Mouse (Mus musculus) adrenal gland, adult 8-10 months (tissue): ENCODE data around the gene 1110008L16Rik. TPM values are rescaled to one million over a fixed set of nuclear protein-coding genes. Genes with fewer than 3 reads are reported as not detected.
A peak's percentile ranks its signal among the peaks of the same experiment; 100 is the strongest.
"Not testable (repeated sequence)": the region's sequence is repeated elsewhere in the genome, so short reads cannot be mapped to it uniquely, and the experiment has no call there.

Experiments
- DNase-seq: peaks from one replicate; pipeline ENCODE4 v3.0.0; 2022
- total RNA-seq, 4 experiments: library from RNA; stranded (reverse); gene quantifications; 2 replicates each; pipeline ENCODE4 v1.2.4; 2022

1110008L16Rik gene
- total RNA-seq, 4 experiments from 2014 or later: 17.7 to 25.8 (median 22.2) TPM

DNA sequence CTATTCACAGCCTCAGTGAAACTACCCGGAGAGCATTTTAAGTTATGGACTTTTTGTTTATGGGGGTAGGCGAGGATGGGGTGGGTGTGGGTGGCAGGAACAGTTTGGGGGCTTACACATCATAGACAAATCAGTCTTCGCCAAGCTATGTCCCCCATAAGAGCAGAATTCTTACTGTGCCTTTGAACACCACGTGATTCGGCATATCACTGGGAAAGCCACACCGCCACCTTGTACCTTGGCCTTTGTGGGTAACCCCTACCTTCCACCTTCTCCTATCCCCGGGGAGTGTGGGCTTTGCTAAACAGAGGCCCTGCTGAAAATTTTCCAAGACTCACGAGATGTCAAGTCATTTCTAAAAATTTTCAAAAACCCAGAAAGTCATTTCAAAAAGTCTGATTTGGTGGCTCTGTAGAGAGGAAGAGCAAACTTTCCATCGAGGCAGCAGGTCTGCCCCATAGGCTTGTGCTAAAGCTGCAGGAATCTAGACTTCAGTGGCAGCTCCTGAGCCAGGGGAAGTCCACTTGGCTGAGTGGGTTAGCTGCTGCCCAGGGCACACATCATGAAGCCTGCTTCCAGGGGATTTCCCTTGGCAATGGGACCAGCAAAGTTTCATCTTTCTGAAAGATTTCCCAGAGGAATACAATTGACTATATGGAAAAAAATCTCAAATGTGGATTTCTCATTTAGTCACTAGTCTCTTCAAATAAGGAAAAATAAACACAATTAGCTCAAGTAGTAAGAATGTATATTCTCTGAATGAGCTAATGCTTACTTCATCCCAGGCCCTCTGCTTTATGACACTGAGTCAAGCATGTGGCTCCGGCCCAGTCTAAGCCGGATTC lies 93.6 kb downstream of the 1110008L16Rik start:
- no peak for DNase-seq

DNA sequence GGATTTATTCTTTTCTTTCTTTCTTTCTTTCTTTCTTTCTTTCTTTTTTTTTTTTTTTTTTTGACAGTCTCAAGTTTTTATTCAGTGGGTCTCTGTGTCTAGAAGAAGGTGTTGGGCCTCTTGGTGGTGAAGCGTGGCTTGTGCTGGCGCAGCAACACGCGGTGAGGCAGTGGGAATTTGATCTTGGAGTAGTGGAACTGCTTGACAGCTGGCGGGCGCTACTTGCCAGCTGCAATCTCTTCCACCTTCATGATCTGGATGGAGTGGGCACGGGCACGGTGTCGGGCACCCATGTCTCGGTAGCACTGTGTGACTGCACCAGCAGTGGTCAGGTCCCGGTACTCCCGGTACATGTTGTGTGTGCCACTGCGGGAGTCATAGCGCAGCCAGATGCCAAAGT lies 96.2 kb downstream of the 1110008L16Rik start:
- DNase-seq: not testable (repeated sequence)

DNA sequence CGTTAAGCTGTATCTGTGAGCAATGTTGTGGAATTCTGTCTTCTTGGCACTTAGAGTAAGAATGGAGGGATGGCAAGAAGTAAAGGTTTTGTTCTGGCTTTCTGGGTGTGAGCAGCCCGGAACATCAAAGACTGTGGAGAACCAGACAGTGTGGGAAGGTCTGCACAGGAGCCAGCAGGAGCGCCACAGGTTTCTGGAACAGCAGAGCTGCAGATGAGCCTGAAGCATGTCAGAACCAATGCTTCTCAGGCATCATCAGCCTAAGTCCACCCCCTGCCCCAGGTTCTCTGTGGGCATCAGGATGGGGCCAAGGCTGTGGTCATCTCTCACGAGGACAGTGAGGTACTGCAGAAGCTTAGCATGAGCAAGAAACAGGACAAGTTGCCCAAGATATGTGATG lies 97.2 kb downstream of the 1110008L16Rik start:
- DNase-seq: no peak

DNA sequence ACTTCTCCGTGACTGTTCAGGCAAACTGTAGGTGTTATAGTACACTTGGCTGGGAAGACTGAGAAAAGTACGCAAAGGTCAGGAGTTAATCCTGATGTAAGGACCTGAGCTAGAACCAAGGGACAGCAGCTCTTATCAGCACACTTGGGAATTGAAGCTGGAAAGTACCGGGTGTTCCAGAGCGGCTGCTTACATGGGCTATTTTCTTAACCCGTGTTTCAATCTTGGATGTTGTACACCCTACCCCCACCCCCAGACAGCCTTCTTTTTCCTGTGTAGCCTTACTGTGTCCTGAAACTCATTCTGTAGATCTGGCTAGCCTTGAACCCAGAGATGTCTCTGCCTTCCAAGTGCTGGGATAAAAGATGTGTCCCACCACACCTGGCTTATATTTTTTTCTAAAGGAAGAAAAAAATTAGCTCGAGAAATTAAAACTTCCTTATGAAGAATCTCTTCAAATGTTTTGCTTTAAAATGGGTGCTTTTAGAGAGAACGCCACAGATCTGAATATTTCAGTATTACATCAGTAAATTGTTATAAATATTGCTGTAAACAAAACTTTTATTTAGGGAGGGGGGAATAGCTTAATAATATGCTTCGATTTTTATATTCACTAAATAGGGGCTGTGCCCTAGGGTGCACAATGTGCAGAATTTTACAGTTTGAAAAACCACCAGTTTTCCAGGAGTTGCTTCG lies 98.3 kb downstream of the 1110008L16Rik start:
- DNase-seq: no peak

DNA sequence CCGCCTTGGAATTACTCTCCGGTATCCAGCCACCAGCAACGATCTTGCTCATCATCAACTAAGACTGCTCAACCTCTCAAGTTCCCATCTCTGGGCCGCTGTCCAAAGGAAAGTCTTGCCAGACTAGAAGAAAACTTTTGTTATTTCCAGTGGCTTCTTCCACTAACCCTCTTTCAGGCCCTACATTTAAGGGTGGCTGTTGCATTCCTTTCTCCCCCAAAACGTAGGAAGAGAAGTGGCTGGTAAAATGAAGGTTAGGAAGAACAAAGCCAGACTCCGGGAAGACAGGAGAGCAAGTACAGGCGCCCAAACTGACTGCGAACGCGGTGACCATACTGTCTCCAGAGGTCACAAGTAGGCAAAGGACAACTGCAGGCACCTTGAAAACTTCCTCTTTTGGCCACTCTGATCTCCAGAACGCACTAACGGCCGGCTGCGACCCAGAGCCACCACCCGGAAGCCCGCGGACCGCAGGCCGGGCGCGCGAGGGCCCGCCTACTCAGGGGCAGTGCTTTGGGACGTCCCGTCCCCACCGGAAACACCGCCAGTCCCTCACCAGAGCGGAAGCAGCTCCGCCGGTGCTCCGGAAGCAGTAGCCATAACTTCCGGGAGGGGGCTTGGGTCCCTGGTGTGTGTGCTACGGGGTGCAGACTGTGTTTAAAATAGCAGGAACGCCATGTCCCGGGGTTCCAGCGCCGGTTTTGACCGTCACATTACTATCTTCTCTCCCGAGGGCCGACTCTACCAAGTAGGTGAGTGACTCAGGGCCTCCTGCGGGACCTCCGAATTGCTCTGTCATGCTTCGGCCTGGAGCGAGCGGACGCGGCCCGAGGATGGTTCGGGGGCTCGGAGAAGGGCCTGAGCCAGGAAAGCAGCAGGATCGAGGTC lies 99.1 kb downstream of the 1110008L16Rik start:
- peak; percentile 90 for DNase-seq

DNA sequence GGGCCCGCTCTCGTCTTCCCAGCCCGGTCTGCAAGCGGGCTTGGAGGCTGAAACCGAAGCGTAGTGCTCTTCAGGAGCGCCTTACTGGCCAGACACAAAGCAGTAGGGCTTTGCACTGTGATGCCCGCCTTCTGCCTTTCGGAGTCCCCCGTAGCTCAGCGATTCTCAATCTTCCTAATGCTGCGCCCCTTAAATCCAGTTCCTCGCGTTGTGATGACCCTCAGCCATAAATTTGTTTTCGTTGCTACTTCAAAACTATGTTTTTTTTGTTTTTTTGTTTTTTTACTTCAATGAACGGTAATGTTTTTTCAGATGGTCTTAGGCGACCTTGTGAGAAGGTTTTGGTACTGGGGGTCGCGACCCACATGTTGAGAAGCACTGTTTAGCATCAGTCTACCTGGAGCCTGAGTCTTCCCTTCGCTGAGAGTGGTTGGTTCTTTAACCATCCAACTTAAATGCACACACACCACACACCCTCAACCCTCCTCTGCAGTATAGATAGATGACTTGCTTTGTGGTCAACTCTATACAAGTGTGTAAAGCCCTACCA lies 99.8 kb downstream of the 1110008L16Rik start:
- DNase-seq: no peak

DNA sequence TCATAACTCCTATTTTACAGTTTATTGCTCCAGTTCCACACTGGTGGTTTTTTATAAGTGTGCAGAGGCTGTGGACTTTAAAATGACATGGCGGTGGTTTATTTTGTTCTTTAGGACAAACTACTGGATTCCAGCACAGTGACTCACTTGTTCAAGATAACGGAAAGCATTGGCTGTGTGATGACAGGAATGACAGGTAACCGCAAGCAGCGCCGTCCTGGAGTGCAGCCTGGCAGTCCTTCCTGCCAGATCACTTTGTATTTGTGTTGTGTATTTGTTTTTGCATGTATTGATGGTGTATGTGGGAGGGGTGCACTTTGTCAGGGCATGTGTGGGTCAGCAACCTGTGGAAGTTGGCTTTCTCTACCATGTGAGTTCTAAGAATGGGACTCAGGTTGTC lies 108.5 kb downstream of the 1110008L16Rik start:
- no peak for DNase-seq

DNA sequence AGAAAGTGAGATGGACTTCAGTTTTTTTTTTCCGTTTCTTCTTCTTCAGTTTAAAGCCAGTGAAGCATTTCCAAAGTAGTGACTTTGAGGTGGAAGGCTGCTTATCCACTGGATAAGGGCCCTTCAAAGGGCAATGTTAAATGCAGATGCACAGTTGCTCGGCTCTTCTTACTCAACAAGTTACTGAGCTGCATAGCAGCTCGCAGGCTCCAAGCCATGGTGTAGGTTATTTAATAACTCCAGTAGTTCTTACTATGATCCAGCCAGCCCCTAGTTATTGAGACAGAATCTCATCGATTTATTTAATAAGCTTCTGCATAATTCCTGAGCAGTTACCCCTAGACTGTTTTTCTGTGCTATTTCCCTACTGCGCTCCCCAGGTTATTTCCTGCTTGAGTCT lies 115.9 kb downstream of the 1110008L16Rik start:
- DNase-seq: no peak

DNA sequence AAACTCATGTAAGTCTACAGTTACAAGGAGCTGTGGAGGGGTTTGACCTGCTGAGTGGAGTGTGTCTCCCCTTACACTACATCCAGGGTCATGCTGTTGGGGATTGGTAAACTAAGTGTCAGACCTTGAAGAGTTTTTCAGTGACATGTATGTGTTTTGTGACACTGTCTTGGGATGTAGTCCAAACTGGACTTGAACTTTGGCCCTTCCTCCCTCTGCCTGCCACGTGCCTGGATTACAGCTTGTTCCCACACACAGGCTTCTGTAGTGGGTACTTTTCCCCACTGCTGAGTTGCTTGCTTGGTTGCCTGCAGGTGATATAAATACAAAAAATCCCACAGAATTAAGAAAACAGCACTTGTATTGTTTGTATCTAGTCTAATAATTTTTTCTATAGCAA lies 116.4 kb downstream of the 1110008L16Rik start:
- no peak for DNase-seq

DNA sequence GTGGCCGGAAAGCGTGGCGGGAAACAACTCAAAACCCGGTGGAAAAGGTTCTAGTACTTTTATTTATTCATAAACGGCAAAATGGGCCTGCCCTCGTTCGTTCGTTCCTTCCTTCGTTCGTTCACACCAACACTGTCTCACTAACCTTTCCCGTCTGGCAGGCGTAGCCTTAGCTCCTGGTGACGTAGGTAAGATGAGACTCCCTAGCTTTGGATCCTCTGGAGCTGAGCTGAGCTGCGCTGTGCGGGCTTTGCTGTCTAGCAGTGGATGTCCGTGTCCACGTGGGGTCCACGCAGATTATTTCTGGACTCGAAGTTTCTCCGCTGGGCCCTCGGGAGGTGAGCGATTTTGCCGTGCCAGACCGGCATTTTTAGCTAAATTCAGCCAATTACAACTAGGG lies 120.8 kb downstream of the 1110008L16Rik start:
- no peak for DNase-seq

DNA sequence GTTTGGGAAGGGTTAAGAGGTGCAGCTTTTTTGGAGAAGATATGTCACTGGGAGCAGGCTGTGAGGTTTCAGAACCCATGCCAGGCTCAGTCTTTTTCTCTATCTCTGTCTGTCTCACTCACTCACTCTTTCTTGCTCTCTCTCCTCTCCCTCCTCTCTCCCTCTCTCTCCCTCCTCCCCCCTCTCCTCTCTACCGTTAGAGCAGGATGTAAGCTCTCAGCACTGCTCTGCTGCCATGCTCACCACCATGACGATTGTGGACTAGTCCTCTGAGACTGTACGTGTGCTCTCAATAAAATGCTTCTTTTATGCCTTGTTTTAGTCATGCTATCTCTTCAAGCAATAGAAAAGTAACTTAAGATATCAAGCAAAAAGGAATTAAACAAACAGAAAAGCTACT lies 122.7 kb downstream of the 1110008L16Rik start:
- no peak for DNase-seq

DNA sequence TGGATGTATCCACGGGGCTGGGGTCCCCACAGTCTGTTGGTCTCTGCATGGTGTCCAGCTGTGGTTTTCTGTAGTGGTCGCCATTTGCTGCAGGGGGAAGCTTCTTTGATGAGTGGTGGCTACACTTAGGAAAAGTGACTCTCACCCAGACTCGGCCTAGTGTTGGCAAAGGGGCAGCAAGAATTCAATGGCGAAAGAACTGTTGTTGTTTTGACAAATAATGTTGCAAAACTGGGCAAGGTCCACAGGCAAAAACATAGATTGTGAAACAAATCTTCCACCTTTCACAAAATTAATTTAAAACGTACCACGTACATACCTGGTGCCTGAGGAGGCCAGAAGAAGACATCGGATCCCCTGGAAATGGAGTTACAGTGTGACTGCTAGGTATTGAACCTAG lies 126.9 kb downstream of the 1110008L16Rik start:
- no peak for DNase-seq

DNA sequence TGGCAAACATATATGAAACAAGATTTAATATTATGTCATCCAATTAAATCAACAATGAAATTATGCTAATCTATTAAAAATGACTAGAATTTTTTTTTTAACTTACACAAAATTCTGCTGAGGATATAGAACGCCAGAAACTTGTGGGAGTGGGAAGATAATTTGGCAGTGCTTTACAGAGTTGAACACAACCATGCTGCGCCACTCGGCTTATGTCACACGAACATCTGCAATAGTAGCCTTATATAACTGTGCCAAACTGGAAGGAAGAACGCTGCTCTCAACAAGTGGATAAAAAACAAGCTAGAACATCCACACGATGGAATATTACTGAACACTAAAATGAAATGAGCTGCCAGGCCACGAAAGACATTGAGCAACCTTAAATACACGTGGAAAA lies 129.8 kb downstream of the 1110008L16Rik start:
- DNase-seq: no peak

DNA sequence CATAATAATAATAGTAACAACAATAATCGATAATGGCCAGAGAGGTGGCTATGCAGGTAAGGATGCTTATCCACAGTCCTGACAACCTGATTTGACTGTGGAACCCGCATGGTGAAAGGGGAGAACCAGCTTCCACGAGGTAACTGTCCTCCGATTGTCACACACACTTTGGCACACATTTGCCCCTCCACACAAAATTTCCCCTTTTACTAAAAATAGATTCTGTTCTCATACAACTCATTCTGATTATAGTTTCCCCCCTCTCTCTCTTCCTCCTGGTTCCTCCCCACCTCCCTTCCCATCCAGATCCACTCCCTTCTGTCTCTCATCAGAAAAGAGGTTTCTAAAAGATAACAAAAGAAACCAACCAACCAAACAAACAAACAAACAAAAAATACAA lies 130.6 kb downstream of the 1110008L16Rik start:
- DNase-seq: no peak

Other genes with a start within 250 kb of the 1110008L16Rik start
- gene 2700097O09Rik, start 219.5 kb upstream of the 1110008L16Rik start, total RNA-seq: 10 to 100 TPM; 10.2 to 18.1 (median 12.7) TPM
- gene Srp54a, start 219.3 kb upstream of the 1110008L16Rik start, total RNA-seq: 100 to 1,000 TPM; 101 to 209 (median 142) TPM
- gene Fam177a, start 175.1 kb upstream of the 1110008L16Rik start, total RNA-seq: 10 to 100 TPM in 2 of 4 experiments, 1 to 10 TPM in 2; 3.4 to 14.5 (median 10.8) TPM
- gene Srp54b, start 144.5 kb upstream of the 1110008L16Rik start, total RNA-seq: 100 to 1,000 TPM in 1 of 4 experiments, 10 to 100 TPM in 3; 28.1 to 201 (median 55.3) TPM
- 1 to 10 TPM in 2 of 4 experiments, under 1 TPM in 1, not detected in 1; 0.56 to 7.5 (median 3.8) TPM for gene 1700047I17Rik2, start 100.0 kb upstream of the 1110008L16Rik start, total RNA-seq
- gene Srp54c, start 69.4 kb upstream of the 1110008L16Rik start, total RNA-seq: 10 to 100 TPM; 36.2 to 72.7 (median 50.0) TPM
- 10 to 100 TPM in 3 of 4 experiments, 1 to 10 TPM in 1; 8.6 to 15.4 (median 12.0) TPM for gene Ppp2r3c, start 3.4 kb downstream of the 1110008L16Rik start, total RNA-seq
- gene Psma6, start 84.6 kb downstream of the 1110008L16Rik start, total RNA-seq: 100 to 1,000 TPM; 196 to 232 (median 214) TPM
- gene Nfkbia, start 193.1 kb downstream of the 1110008L16Rik start, total RNA-seq: 10 to 100 TPM; 76.2 to 98.5 (median 86.4) TPM